Comparison of ENCODE assay signal across 22 mouse cellular contexts in the genomic region with DNA sequence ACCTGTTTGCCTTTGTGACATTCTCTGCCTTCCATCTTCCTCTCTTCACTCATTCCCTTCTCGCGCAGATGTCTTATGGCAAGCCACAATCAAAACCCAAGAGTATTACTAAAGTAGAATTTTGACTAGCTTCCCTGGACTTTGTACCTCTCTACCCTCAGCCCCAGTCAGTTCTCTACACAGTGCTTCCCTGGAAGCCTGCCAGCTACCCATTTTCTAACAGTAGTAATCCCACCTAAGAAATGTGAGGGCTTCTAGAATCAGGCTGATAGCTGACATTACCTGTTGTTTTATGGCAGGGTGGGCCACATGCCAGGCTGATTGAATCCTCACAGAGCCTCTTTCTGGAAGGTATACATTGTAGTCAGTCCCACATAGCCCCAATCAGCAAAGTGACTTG.
"Had no signal": no experiment of that assay in that cellular context is flagged by ENCODE, and none has a peak within 500 bp of the region (broad histone marks: within the 10 kb centered on the region; RNA-seq: fewer than 3 reads in every experiment).

No protein-coding gene starts in this region.

- H3K27me3 ChIP-seq: limb, embryonic 12.5 days; limb, embryonic 15.5 days; midbrain, embryonic 12.5 days; midbrain, embryonic 15.5 days; neural tube, embryonic 12.5 days; neural tube, embryonic 15.5 days; stomach, embryonic 15.5 days had no signal

- H3K36me3 ChIP-seq: midbrain, embryonic 15.5 days; stomach, embryonic 15.5 days had no signal

- DNase-seq: left cerebral cortex, postnatal 4 days; liver, postnatal 0 days; lung, embryonic 14.5 days; right cerebral cortex, adult 18-20 months; right cerebral cortex, postnatal 25 days; spleen, adult 18-20 months; thymus, adult 18-20 months; thymus, postnatal 4 days had no signal

- H3K27ac ChIP-seq: hindbrain, embryonic 14.5 days; hindbrain, postnatal 0 days; limb, embryonic 12.5 days; limb, embryonic 15.5 days; liver, embryonic 14.5 days; macrophage; midbrain, embryonic 12.5 days; midbrain, embryonic 15.5 days; neural tube, embryonic 12.5 days; neural tube, embryonic 15.5 days; stomach, embryonic 15.5 days had no signal

- H3K4me2 ChIP-seq: hindbrain, embryonic 14.5 days; limb, embryonic 12.5 days; limb, embryonic 15.5 days; liver, embryonic 11.5 days; lung, embryonic 14.5 days; midbrain, embryonic 12.5 days; midbrain, embryonic 15.5 days; neural tube, embryonic 12.5 days; neural tube, embryonic 15.5 days; stomach, embryonic 15.5 days had no signal

- H3K4me1 ChIP-seq: limb, embryonic 12.5 days; limb, embryonic 15.5 days; midbrain, embryonic 12.5 days; midbrain, embryonic 15.5 days; neural tube, embryonic 12.5 days; neural tube, embryonic 15.5 days; stomach, embryonic 15.5 days had no signal

- H3K9me3 ChIP-seq: limb, embryonic 12.5 days; limb, embryonic 15.5 days; midbrain, embryonic 12.5 days; midbrain, embryonic 15.5 days; neural tube, embryonic 12.5 days; neural tube, embryonic 15.5 days; stomach, embryonic 15.5 days had no signal

- ATAC-seq: hindbrain, postnatal 0 days; inflammation-experienced regulatory T-cells, adult 6 months; liver, postnatal 0 days; lung, postnatal 0 days; midbrain, embryonic 15.5 days had no signal

- H3K9ac ChIP-seq: hindbrain, embryonic 14.5 days; limb, embryonic 12.5 days; limb, embryonic 15.5 days; liver, embryonic 14.5 days; liver, postnatal 0 days; lung, embryonic 14.5 days; midbrain, embryonic 12.5 days; midbrain, embryonic 15.5 days; neural tube, embryonic 12.5 days; neural tube, embryonic 15.5 days; stomach, embryonic 15.5 days had no signal

- H3K4me3 ChIP-seq: limb, embryonic 12.5 days; limb, embryonic 15.5 days; midbrain, embryonic 12.5 days; midbrain, embryonic 15.5 days; neural tube, embryonic 12.5 days; neural tube, embryonic 15.5 days; stomach, embryonic 15.5 days had no signal
